Comparison of ENCODE assay signal across 14 mouse cellular contexts in genomic region chr10:89527054-89527453, GRCm38 (mm10). TPM values are rescaled to one million over a fixed set of nuclear protein-coding genes. Genes with fewer than 3 reads are reported as not detected.
DNase-seq lines count a peak whose midpoint lies in the region; ATAC-seq lines count a peak whose summit lies in the region.
"Had no signal": no experiment of that assay in that cellular context is flagged by ENCODE, and none has a peak within 500 bp of the region (broad histone marks: within the 10 kb centered on the region; RNA-seq: fewer than 3 reads in every experiment).

No protein-coding gene starts in this region.

- H3K27ac ChIP-seq in intestine, embryonic 16.5 days (ENCODE audit: low read length), result 0 out of 2 replicates have a peak overlapping the region, but pooled peaks have one; percentile 28
- H3K27ac ChIP-seq in forebrain, embryonic 15.5 days (replicated peaks), result no peak overlapping the region
- H3K27ac ChIP-seq in kidney, embryonic 16.5 days (ENCODE audit: low read length), result no peak overlapping the region
- H3K27ac ChIP-seq: hindbrain, embryonic 15.5 days; liver, embryonic 13.5 days had no signal

- H3K4me1 ChIP-seq in intestine, embryonic 16.5 days (ENCODE audit: control insufficient read depth, insufficient read depth, low read length), result peaks cover 4% of the 10 kb centered on the region; the same call in 1 of the 2 replicates
- H3K4me1 ChIP-seq in forebrain, embryonic 15.5 days, result peaks cover 6% of the 10 kb centered on the region; the same call in 1 of the 2 replicates
- no peaks in the 10 kb centered on the region for H3K4me1 ChIP-seq in kidney, embryonic 16.5 days (ENCODE audit: insufficient read depth, low read length)

- ATAC-seq in intestine, embryonic 16.5 days, result peak; percentile 47
- ATAC-seq in forebrain, embryonic 15.5 days (replicated peaks), result no peak
- ATAC-seq in kidney, embryonic 16.5 days (ENCODE audit: low FRiP score, low TSS enrichment), result no peak
- ATAC-seq: forebrain, embryonic 14.5 days had no signal

- H3K36me3 ChIP-seq in intestine, embryonic 16.5 days (ENCODE audit: control insufficient read depth, insufficient read depth, low read length), result no peaks in the 10 kb centered on the region
- no peaks in the 10 kb centered on the region for H3K36me3 ChIP-seq in forebrain, embryonic 15.5 days
- H3K36me3 ChIP-seq in kidney, embryonic 16.5 days (ENCODE audit: insufficient read depth, low read length), result no peaks in the 10 kb centered on the region
- H3K36me3 ChIP-seq: hindbrain, embryonic 15.5 days; liver, embryonic 13.5 days had no signal

- peak; percentile 34 for DNase-seq in urinary bladder, postnatal 14 days (ENCODE audit: low spot score)
- DNase-seq in urinary bladder, postnatal 10 days (ENCODE audit: low spot score), result no peak
- DNase-seq in heart, adult 8-10 months (ENCODE audit: low spot score), result peak; percentile 81
- no peak for DNase-seq in spleen, postnatal 10 days (ENCODE audit: low spot score in 2 of 2)
- DNase-seq in cerebellum, adult 11 months, result no peak
- DNase-seq: liver, embryonic 13.5 days; thymus, adult 18-20 months had no signal

- no peaks in the 10 kb centered on the region for H3K27me3 ChIP-seq in intestine, embryonic 16.5 days (replicated peaks; ENCODE audit: control insufficient read depth, insufficient read depth, low read length)
- H3K27me3 ChIP-seq in forebrain, embryonic 15.5 days, result no peaks in the 10 kb centered on the region
- no peaks in the 10 kb centered on the region for H3K27me3 ChIP-seq in kidney, embryonic 16.5 days (ENCODE audit: insufficient read depth, low read length)
- H3K27me3 ChIP-seq: hindbrain, embryonic 15.5 days; liver, embryonic 13.5 days had no signal

- H3K4me2 ChIP-seq in intestine, embryonic 16.5 days (ENCODE audit: low read depth, low read length), result no peak overlapping the region
- H3K4me2 ChIP-seq in forebrain, embryonic 15.5 days (replicated peaks), result no peak overlapping the region
- H3K4me2 ChIP-seq in kidney, embryonic 16.5 days (replicated peaks; ENCODE audit: low read depth, low read length), result no peak overlapping the region
- H3K4me2 ChIP-seq: hindbrain, embryonic 15.5 days; liver, embryonic 13.5 days had no signal

- H3K4me3 ChIP-seq in intestine, embryonic 16.5 days (ENCODE audit: low read length), result no peak overlapping the region
- H3K4me3 ChIP-seq in forebrain, embryonic 15.5 days, result no peak overlapping the region
- no peak overlapping the region for H3K4me3 ChIP-seq in kidney, embryonic 16.5 days (ENCODE audit: low read length)
- H3K4me3 ChIP-seq: hindbrain, embryonic 15.5 days; liver, embryonic 13.5 days had no signal

- no peaks in the 10 kb centered on the region for H3K9me3 ChIP-seq in intestine, embryonic 16.5 days (ENCODE audit: control insufficient read depth, low read length)
- H3K9me3 ChIP-seq in forebrain, embryonic 15.5 days, result no peaks in the 10 kb centered on the region
- H3K9me3 ChIP-seq in kidney, embryonic 16.5 days (ENCODE audit: low read length), result no peaks in the 10 kb centered on the region
- H3K9me3 ChIP-seq: hindbrain, embryonic 15.5 days; liver, embryonic 13.5 days had no signal

- no peak overlapping the region for H3K9ac ChIP-seq in intestine, embryonic 16.5 days (ENCODE audit: low read depth, low read length)
- no peak overlapping the region for H3K9ac ChIP-seq in forebrain, embryonic 15.5 days (replicated peaks)
- no peak overlapping the region for H3K9ac ChIP-seq in kidney, embryonic 16.5 days (replicated peaks; ENCODE audit: low read length)
- H3K9ac ChIP-seq: hindbrain, embryonic 15.5 days; liver, embryonic 13.5 days had no signal

- WGBS in intestine, embryonic 16.5 days, result 66% methylated on average over 5 of the region's 5 CpGs
- WGBS in forebrain, embryonic 15.5 days, result 86% methylated on average over 5 of the region's 5 CpGs
- 68% methylated on average over 5 of the region's 5 CpGs for WGBS in kidney, embryonic 16.5 days

RNA-seq across cellular contexts. Expression of gene Nr1h4, which starts 6.3 kb away (rescaled TPM):
- under 1 TPM; 0.35 to 0.50 (median 0.41) TPM for total RNA-seq in heart, adult 8-10 months (2022)
- 84.0 and 108 TPM in 2 replicates for polyA plus RNA-seq in intestine, embryonic 16.5 days (2015; fragmentation: Nextera tagmentation; extraction: Ambion mirVana)
- 0.11 and 0.17 TPM in 2 replicates for polyA plus RNA-seq in forebrain, embryonic 15.5 days (2015; fragmentation: Nextera tagmentation; extraction: Ambion mirVana)
- polyA plus RNA-seq in kidney, embryonic 16.5 days (2015; fragmentation: Nextera tagmentation; extraction: Ambion mirVana), result 3.9 and 4.2 TPM in 2 replicates
- total RNA-seq: common myeloid progenitor, adult 5-6 weeks; midbrain, postnatal 0 days had no signal
- polyA plus RNA-seq: hindbrain, embryonic 15.5 days; midbrain, postnatal 0 days had no signal

Comparison
In these comparisons a context has a peak if more than half of its experiments do, and no peak if none do; other contexts are left out.
1. DNase-seq: peak in urinary bladder, postnatal 14 days (single experiment) and heart, adult 8-10 months (single experiment); none in urinary bladder, postnatal 10 days (single experiment), spleen, postnatal 10 days (0 of 2) and cerebellum, adult 11 months (single experiment).
2. RNA of gene Nr1h4, which starts 6.3 kb away (polyA plus RNA-seq): 84.0 to 108 TPM in intestine, embryonic 16.5 days; 3.9 to 4.2 TPM in kidney, embryonic 16.5 days and 0.11 to 0.17 TPM in forebrain, embryonic 15.5 days; every median in the first group is over 10 times any median in the second.